Mouse (Mus musculus): Measurements from ENCODE around the gene Vps35.
A peak's percentile ranks its signal among the peaks of the same experiment; 100 is the strongest.

Vps35 gene

DNA sequence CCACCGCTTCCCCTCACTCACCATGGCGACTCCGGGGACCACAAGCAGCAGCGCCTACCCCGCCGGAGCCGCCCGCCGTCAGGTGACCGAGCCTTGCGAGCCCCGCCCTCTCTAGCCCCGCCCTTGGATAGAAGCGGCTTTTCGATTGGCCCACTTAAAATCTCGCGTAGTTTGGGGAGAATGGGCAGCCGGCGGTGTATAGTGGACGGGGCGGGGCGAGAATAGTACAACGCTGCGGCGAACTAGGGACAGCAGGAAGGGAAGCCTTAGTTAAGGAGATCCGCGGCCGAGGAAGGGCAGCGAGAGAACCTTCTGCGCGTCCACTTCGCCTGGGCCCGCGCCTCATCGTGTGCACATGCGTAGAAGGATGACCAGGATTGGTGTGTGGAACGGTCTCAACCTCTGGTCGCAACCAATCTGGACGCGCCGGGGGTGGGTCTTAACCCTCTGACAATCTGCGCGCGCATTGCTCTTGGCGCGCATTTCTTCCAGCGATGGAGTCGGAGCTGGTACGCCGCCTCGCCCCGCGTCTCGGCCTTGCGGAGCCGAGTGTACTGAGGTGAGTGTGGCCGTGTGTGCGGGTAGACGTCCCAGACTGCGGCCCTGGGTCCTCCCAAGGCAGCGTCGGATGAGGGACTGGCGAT is at the start of gene Vps35, which contains the start of gene Orc6:
TSS of gene Vps35 (minus strand) at position 369 of the 644 bp plus-strand sequence.
TSS of gene Orc6 (plus strand) at position 199 of the 644 bp plus-strand sequence.
- peak; percentile 98 for DNase-seq

DNA sequence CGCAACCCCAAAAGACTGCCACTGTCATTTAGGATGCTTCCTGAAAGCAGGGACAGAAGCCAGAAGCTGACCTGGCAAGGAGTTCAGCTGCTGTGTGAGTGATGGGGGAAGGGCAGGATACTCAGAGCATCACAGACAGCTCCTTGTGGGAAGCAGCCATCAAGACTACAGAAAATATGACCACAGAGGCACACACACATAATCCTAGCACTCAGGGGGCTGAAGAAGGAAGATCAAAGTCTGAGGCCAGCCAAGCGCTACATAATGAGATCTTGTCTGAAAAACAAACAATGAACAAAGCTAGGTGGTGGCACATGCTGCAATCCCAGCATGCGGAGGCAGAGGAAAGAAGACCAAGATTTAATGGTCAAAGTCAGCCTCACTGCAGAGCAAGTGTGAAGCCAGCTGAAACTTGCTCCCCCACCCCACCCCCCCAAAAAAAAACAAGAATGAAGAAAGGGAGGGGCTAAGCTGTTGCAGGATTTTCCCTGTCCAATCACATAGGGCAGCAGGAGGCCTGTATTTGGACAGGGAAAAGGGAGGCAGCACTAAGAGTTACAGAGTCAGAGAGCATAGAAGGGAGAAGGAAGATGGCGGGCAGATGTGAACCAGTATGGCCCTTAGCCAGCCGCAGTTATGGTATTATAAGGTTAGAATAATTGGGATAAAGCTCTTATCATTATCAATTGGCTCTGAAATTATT is 40.4 kb upstream of the Vps35 start:
- no peak for DNase-seq

DNA sequence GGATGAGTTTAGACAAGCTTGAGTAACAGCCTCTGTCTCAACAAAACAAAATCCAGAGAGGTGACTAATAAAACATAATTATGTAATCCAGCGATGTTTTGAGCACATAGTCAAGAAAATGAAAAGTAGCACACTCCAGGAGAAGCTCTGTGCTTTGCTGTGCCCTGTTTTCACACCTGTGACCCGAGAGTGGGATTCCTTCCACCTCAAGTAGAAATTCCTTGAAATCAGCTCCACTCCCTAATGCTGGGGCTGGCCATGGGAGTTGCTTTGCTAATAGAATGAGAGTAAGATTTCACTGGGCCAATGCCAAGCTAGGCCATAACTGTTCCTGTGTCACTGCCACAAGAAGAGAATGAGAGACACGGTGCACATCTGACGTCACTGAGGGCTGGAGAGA is 38.1 kb upstream of the Vps35 start:
- peak; percentile 37 for DNase-seq

DNA sequence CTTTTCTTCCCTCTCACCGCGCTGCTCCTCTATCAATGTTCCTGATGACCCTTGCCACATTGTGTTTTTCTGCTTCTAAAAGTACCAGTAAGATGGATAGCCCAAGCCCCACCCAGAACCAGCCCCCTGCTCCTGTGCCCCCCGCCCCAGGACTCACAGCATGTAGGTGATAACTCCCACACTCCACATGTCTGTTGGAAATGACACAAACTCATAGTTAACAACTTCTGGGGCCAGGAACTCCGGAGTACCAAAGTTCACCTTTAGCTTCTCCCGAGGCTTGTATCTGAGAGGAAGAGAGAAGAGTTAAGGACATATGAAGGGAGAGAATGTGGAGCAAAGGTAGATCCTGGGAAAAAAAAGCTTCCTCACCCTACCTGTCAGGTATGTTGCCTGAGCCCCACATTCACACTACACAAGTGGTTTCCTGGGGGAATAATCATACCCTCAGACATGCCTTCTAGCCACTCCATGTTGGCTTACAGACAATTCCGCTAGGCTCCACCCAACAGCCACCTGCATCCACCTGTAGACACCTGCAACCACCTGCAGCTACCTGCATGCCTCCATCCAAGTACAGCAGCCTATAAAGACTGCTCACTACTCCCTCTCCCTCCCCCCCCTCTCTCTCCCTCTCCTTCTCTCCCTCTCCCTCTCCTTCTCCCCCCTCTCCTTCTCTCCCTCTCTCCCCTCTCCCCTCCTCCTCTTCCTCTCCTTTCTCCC is 36.8 kb upstream of the Vps35 start:
- DNase-seq: no peak

DNA sequence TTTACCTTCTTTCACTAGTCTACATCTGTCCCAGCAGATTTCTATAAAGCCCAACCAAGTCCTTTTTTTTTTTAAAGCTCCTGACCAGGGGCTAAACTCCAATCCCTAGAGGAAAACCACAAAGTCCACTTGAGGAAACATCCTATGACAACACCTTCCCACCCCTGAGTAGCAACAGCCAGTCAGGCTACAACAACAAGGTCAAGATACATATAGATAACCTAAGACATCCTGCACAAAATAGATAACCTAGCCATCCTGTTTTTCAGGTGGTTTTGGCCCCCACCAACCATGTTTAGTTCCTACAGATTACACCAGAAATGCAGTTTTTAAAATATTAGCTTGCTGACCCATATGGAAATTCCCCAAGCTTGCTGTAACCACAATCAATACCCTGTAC is 35.5 kb upstream of the Vps35 start:
- DNase-seq: no peak

DNA sequence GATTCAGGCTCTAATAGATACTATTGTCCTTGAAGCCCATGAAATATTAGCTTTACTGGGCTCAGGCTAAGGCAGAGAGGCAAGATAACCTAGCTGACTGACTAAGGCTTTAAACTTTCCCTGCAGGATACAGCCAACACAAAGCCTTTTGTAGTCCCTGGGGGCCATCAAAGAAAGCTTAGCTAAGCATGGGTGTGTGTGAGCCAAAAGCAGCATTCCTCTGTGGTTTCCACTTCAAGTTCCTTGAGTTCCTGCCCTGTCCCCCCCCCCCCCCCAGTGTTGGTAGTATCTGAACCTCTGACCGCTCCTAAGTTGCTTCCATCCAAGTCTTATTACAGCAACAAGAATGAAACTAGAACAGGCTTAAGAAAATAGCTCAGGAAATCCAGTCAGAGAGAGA is 29.9 kb upstream of the Vps35 start:
- DNase-seq: no peak

DNA sequence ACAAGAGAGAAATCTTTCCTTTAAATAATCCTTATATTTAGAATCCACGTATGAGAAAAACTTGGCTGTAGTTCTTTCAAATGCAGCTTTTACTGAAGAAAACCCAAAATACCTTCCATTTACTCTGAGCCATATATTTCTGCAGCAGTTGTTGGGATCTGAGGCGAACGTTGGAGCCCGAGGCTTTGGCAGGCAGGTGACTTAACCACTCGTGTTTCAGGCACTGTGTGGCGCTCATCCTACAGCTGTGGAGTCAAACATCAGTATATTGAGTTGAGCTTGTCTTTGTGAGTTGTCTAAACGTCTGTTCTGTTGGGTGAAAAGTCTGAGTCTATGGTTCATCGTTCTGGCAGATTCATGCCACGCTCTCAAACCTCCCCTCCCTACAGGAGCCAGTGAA is 27.4 kb upstream of the Vps35 start:
- DNase-seq: no peak

DNA sequence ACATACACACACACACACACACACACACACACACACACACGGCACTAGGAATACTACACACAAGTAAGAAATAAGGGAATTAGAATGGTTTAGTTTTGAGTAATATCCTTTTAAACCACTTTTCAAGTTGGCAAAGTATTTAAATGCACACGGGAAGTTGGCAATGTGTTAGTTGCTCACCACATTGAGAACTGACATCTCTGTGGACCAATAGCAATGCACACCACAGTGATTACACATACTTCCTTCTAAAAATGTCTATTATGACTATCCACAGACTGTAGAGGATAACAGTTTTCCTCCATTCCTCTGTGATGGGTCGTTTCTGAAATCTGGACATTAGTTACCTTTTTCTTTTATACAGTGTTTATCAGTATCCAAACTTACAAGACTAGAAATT is 23.5 kb upstream of the Vps35 start:
- no peak for DNase-seq

DNA sequence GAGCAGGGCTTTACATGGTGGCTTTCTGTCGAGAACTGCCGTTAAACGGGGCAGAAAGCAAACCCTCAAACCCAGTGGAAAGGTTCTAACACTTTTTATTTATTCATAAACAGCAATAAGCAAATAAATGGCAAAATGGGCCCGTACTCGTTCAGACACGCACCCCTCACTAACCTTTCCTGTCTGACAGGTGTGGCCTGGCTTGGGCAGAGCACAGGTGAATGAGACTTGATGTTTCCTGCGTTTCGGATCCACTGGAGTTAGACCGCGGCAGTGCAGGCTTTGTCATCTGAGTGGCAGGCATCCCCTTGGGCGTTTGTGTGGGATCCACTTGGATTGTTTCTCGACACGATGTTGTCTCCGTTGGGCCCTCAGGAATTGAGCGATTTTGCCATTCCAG is 22.4 kb upstream of the Vps35 start:
- DNase-seq: no peak

DNA sequence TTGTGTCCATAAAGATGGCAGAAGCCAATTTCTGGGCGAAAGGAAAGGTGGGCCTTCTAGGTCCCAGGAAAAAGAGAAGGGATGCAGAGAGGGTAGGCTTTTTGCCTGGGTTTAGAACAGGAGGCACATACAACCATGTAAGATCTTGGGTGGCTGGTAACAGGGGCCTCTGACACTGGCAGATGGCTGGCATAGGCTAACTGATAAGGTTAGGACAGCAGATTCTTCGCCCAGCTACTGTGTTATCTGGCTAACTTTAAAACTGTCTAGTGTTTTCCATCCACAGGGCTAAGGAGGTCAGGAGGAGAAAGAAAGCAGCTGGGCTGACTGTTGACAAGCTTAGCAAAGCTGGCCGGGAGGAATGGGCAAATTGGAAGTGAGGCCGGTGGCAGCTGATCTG is 18.9 kb upstream of the Vps35 start:
- DNase-seq: no peak

DNA sequence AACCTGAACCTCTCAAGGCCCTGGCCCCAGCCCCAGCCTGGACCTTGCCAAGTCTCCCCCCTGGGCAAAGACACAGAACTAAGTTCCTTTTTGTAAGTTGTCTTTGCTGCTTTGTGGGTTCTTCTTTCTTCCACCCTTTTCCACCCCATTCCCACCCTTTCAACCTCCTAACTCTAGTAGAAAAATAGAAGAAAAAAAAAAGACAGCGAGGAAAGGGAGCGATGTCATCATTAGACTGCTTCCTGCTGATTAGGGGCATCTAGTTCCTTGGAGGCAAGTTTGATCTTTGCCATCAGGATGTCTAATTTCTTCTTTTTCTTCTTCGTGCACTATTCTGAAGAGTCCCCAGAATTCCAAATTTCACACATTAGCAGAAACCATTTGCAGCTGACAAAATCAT is 13.4 kb upstream of the Vps35 start:
- no peak for DNase-seq

DNA sequence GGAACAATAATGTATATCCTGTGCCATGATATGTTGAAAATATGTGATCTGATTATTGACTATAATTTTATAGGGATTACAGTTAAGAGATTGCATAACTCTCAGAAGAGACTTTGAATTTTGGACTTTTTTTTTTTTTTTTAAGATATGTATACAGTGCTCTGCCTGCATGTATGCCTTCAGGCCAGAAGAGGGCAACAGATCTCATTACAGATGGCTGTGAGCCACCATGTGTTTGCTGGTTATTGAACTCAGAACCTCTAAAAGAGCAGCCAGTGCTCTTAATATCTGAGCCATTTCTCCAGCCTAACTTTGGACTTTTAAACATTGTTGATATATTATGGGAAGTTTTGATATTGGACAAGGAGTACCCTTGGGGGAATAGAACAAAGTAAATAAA is 12.1 kb upstream of the Vps35 start:
- peak; percentile 70 for DNase-seq

DNA sequence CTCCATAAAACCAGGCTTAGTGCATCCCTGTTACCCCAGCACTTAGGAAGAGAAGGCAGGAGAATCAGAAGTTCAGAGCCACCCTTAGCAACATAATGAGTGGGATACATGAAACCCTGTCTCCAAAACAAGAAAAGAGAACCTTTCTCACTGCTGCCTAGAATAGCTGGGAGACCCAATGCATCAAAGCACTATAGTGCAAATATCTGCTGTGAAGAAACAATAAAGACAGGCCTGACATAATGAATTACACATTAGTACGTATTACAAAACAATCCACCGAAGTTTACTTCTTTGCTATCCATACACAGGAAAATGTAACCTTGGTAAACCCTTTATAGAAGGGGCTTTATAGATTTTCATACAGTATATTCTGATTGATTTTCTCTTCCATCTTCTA is 9.0 kb upstream of the Vps35 start:
- DNase-seq: no peak

DNA sequence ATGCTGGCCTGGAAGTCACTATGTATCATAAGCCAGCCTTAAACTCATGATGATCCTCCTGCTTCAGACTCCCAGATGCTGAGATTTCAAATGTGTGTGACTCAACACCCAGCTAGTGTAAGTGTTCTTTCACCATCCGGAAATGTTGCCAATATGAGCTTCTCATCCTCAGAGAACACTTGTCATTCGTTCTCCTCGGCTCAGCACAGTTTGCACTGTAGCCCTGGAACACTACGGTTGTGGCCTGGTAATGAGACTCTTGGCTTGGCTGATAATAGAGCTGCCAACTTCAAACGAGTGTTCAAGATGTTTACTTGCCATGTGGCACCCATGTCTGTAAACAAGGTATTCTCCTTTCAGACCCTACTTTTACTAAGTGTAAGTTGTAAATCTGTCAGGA is 3.9 kb upstream of the Vps35 start:
- peak; percentile 70 for DNase-seq

DNA sequence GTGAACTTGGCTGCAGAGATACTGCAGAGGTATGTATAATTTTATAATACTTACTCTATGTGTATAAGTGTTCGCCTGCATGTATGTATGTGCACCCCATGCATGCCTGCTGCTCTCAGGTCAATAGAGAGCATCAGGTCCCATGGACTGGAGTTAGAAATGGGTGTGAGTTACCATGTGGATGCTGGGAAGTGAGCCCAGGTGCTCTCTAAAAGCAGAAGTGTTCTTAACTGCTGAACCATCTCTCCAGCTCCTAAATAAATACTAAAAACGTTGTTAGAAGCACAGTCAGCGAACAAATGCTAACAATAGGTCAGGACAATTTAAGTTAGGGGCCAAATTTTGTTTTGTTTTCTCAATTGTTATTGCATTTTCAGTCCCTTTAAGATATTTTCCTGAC is 3.3 kb upstream of the Vps35 start:
- DNase-seq: peak; percentile 70

DNA sequence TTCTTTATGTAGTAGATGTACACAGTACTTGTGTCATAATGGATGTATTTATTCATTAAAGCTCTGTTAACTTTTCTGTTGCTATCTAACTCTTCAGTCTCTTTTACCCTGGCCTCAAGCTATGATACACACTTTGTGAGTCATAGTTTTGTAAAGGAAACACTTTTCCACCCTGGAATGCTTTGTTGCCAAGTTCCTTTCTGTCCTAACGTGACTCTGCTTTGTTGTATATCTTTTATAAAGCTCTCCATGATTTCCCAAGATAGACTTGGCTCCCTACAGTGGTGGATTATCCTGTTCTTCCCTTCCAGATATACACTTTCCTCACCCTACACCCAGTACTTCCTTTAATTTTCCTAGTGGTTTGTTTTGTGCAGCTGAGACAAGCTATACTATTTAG is 2.3 kb upstream of the Vps35 start:
- DNase-seq: no peak

DNA sequence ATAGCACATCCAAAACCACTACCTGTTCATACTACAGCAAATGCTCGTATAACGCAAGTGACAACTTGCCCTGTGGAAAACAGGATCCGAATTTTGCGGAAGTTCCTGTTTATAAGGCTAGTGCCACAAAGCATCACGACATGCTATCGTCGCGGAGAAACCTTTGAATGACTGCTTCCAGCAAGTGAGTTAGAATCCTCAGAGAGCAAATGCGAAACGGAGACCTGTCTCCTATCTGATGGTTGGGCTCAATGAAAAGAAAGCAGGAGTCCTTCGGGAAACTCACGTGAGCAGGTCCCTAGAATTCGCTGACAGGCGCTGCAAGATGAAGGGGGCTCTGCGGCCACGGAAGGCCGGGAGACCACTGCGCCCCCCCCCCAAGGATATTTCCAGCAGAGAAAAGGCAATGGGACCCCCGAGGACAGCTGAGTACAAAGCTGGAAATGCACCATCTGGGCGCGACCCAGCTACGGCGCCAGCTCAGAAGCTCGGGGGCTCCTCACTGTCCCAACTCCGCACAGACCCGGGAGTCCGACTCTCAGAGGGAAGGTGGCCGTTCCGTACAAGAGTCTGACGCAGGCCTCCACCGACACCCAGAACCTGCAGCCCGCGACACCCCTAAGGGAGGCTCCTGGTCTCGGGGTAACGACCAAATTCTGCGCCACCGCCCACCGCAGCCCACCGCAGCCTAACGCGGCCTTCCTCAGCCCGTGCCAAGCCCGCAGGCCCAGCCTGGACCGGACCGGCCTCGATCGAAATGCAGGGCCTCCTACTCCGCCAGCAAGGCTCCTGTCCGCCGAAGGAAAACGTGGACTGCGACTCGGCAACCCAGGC is 785 bp downstream of the Vps35 start:
- DNase-seq: peak; percentile 55

DNA sequence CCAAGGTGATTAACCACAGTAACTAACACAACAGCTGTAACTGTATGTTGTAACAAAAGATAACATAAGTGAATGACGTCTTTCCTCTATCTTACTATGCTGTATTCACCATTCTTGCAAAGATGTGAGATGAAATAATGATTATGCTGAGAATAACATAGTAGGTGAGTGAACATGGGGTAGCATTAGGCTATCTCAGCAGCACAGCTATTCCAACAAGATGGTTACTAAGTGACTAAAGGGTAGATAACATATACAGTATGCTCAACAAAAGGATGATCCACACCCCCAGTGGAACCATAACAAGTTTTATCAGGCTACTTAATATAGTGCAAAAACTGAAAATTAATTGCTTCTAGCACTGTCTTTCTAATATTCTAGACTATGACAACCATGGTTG is 12.8 kb downstream of the Vps35 start:
- no peak for DNase-seq

DNA sequence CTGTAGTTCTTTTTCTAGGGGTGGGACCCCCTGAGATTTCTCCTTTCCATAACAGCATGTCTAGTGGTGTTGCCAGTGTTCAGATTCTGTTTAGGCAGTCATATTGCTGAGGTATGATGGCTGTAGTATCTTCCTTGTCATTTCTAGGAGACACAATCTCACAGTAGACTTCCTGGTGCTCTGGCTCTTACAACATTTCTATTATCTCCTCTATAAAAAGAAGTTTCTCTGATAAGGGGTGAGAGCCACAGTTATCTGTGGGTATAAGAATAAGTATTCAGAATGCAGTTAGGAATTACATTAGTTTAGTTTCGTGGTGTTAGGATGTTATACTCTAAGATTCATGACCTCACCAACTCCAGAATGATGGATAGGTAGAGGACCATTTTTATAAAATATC is 72.3 kb downstream of the Vps35 start:
- no peak for DNase-seq

DNA sequence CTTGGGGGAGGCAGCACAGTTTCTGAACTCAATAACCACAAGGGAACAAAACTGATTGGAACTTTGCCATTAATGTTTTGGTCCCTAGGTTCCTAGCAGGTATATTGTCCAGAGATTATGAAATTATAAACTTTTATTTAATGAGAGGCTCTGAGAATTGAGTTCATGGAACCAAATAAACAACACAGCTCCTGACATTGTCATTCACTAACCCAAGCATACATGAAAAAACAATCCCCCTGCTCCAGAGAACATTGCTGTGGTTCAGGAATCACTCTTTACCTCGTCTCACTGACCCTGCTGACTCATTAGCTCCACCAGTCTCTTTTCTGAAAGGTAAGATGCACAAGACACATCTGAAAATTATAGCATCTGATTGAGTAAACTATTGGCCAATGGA is 73.9 kb downstream of the Vps35 start, which contains the start of gene Olfr371:
TSS of gene Olfr371 (plus strand) at position 301 of the 400 bp plus-strand sequence.
- DNase-seq: no peak

DNA sequence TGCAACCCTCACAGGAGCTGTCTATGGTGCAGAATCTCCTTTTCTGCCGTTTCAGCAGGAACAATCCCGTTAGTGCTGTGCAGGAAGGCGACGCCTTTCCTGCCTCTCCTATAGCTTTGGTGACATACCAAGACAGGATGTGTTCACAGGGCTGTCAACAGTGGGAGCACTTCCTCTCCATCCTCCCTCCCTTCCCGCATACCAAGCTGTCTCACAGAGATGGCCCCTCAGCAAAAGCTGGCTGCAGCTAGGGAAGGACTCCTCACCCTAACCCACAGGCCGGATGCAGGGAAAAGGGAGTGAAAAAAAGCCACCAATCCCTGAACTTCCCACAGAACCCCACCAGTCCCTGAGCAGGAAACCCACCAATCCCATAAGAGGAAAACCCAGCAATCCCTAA is 78.6 kb downstream of the Vps35 start:
- DNase-seq: peak; percentile 32

DNA sequence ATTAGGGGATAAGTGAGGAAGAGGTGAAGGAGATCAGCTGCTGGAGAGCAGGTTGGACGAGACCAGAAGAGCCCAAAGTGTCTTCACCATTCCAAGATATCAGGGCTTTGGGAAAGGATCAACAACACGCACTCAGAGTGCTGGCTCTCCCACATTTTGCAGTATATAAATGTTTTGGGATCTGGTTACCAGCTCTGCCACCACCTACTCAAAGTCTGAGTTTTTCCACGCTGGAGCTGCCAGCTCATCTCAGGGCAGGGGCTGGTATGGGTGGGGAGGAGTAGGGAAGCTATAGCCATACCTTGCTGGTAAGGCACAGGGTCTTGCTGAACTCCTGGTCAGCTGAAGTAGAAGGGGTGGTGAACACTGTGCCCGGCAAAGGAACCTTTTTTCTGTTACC is 79.4 kb downstream of the Vps35 start:
- no peak for DNase-seq
